Mouse (Mus musculus) ES-E14 (cell line): ENCODE data around the gene Hdgfl2. TPM values are rescaled to one million over a fixed set of nuclear protein-coding genes. Genes with fewer than 3 reads are reported as not detected.

Source experiments
- DNase-seq: peaks from one replicate; pipeline ENCODE4 v3.0.0-alpha.2; 2013; ENCODE audit warnings: low read depth, low spot score
- H3K27ac ChIP-seq: 2 replicates; pipeline ENCODE4 v1.5.1; 2012; ENCODE audit warnings: low read depth, mild to moderate bottlenecking, low read length, moderate library complexity, mixed read lengths; ENCODE audit not compliant: poor library complexity, insufficient read depth, severe bottlenecking
- H3K36me3 ChIP-seq: 2 replicates; pipeline ENCODE4 v1.6.1; 2012; ENCODE audit warnings: mild to moderate bottlenecking, low read length, moderate library complexity, mixed read lengths; ENCODE audit not compliant: control insufficient read depth, poor library complexity, insufficient read depth, severe bottlenecking
- H3K4me1 ChIP-seq, 2 experiments: fragments of 150-350 bp in 1 of 2; sonication (generic) in 1 of 2; 2 replicates each; pipeline ENCODE4 v1.6.1; 2012; ENCODE audit warnings: low read length in 2 of 2, mild to moderate bottlenecking in 1 of 2, mixed read lengths in 1 of 2; ENCODE audit not compliant: control insufficient read depth in 2 of 2, insufficient read depth in 2 of 2, poor library complexity in 1 of 2
- H3K4me3 ChIP-seq, 2 experiments: fragments of 150-350 bp in 1 of 2; sonication (generic) in 1 of 2; 2 replicates each; pipeline ENCODE4 v1.5.1; 2012; ENCODE audit warnings: low read length in 2 of 2, low read depth in 1 of 2, mild to moderate bottlenecking in 1 of 2, mixed read lengths in 1 of 2; ENCODE audit not compliant: insufficient read depth in 1 of 2, poor library complexity in 1 of 2, severe bottlenecking in 1 of 2
- H3K9ac ChIP-seq: 2 replicates; pipeline ENCODE4 v1.6.1; 2012; ENCODE audit warnings: low read depth, mild to moderate bottlenecking, low read length, mixed read lengths; ENCODE audit not compliant: poor library complexity, insufficient read depth, severe bottlenecking
- H3K9me3 ChIP-seq: fragments of 150-350 bp; sonication (generic); 2 replicates; pipeline ENCODE4 v1.6.1; 2012; ENCODE audit warnings: low read depth, mild to moderate bottlenecking, low read length; ENCODE audit not compliant: control insufficient read depth, insufficient read depth
- CHD2 ChIP-seq: IDR thresholded peaks from 2 replicates; pipeline ENCODE4 v1.6.1; 2014; ENCODE audit warnings: mild to moderate bottlenecking, low read depth, low read length, inconsistent platforms
- HCFC1 ChIP-seq: IDR thresholded peaks from 2 replicates; pipeline ENCODE4 v1.6.1; 2012; ENCODE audit warnings: low read length, inconsistent platforms, borderline replicate concordance; ENCODE audit not compliant: insufficient read depth
- MAFK ChIP-seq: IDR thresholded peaks from 2 replicates; pipeline ENCODE4 v1.6.1; 2014; ENCODE audit warnings: mild to moderate bottlenecking, low read depth, low read length, inconsistent platforms; ENCODE audit not compliant: insufficient read depth
- ZC3H11A ChIP-seq: IDR thresholded peaks from 2 replicates; pipeline ENCODE4 v1.6.1; 2012; ENCODE audit warnings: low read depth, mild to moderate bottlenecking, inconsistent platforms, low read length, borderline replicate concordance
- ZNF384 ChIP-seq: IDR thresholded peaks from 2 replicates; pipeline ENCODE4 v1.6.1; 2012; ENCODE audit warnings: low read depth, low read length, inconsistent platforms
- in situ Hi-C, 2 experiments: fragments of 600-800 bp; cut with MboI; formaldehyde crosslinking; loops; one replicate each; pipeline ENCODE4 v1.15.1; 2025; ENCODE audit warnings: low sequenced_read_pairs in 2 of 2, inconsistent platforms in 1 of 2; ENCODE audit not compliant: unreplicated experiment in 2 of 2
- total RNA-seq: library from RNA; depleted of rRNA; stranded (reverse); fragments of 300-350 nt; gene quantifications from 2 replicates; pipeline ENCODE4 v1.2.3, GENCODE M21; 2012; rRNA removed

The Hdgfl2 gene
- total RNA-seq, result 165 and 204 TPM in 2 replicates

GRCm38 (mm10) chr17:56078880-56079795 lies at the start of gene Hdgfl2:
TSS of gene Hdgfl2 (plus strand) at chr17:56079634.
- Histone ChIP-seq H3K36me3 (peaks cover 12% of the 10 kb centered on the region), H3K9ac (peak within 1 kb of the TSS; percentile 93), H3K9me3 (no peaks in the 10 kb centered on the region), H3K4me1 (peaks cover 0 to 8% of the 10 kb centered on the region in 2 experiments; a peak in 2 of 4 replicates), H3K4me3 (peak within 1 kb of the TSS; percentile 95 to 97), H3K27ac (peak within 1 kb of the TSS; percentile 15; the same call in 1 of the 2 replicates)
- no peak for TF ChIP-seq HCFC1
- no peak for TF ChIP-seq ZC3H11A
- TF ChIP-seq MAFK, result no peak
- TF ChIP-seq CHD2, result peak; percentile 88
- no peak for TF ChIP-seq ZNF384
- in situ Hi-C loops, result no loop called here
- peak; percentile 100 for DNase-seq

- in situ Hi-C loops, result no loop called here
Measured at GRCm38 (mm10) chr17:56030238-56030870, 49.1 kb upstream of the Hdgfl2 start.

GRCm38 (mm10) chr17:56030919-56031318 lies 48.5 kb upstream of the Hdgfl2 start:
- DNase-seq, result no peak
- Histone ChIP-seq H3K4me3 (no peak overlapping the region), H3K9me3 (no peaks in the 10 kb centered on the region), H3K36me3 (peaks cover 26% of the 10 kb centered on the region; the same call in 1 of the 2 replicates), H3K9ac (no peak overlapping the region), H3K4me1 (peaks cover 4 to 12% of the 10 kb centered on the region in 2 experiments), H3K27ac (no peak overlapping the region)
- in situ Hi-C loops, result no loop called here
- TF ChIP-seq HCFC1, result no peak
- no peak for TF ChIP-seq MAFK
- no peak for TF ChIP-seq ZNF384
- TF ChIP-seq ZC3H11A, result no peak
- TF ChIP-seq CHD2, result no peak

More at GRCm38 (mm10) chr17:56030238-56030870, 49.1 kb upstream of the Hdgfl2 start:
- Histone ChIP-seq H3K9ac (no peak overlapping the region), H3K4me1 (peaks cover 2 to 11% of the 10 kb centered on the region in 2 experiments; a peak in 3 of 4 replicates), H3K4me3 (no peak overlapping the region), H3K36me3 (peaks cover 26% of the 10 kb centered on the region; the same call in 1 of the 2 replicates), H3K9me3 (no peaks in the 10 kb centered on the region), H3K27ac (no peak overlapping the region)
- TF ChIP-seq ZNF384 (no peak), ZC3H11A (no peak), MAFK (no peak), CHD2 (no peak), HCFC1 (no peak)
- no peak for DNase-seq

GRCm38 (mm10) chr17:56031431-56031830 lies 48.0 kb upstream of the Hdgfl2 start:
- Histone ChIP-seq H3K27ac (no peak overlapping the region), H3K36me3 (peaks cover 26% of the 10 kb centered on the region; the same call in 1 of the 2 replicates), H3K4me1 (peaks cover 4 to 12% of the 10 kb centered on the region in 2 experiments), H3K9ac (no peak overlapping the region), H3K9me3 (no peaks in the 10 kb centered on the region), H3K4me3 (no peak overlapping the region)
- in situ Hi-C loops, result no loop called here
- no peak for DNase-seq
- TF ChIP-seq MAFK, result no peak
- TF ChIP-seq ZNF384, result no peak
- no peak for TF ChIP-seq HCFC1
- TF ChIP-seq ZC3H11A, result no peak
- TF ChIP-seq CHD2, result no peak
